Mouse (Mus musculus) stomach, postnatal 0 days (tissue): ENCODE measurements around the gene Kalrn. TPM values are rescaled to one million over a fixed set of nuclear protein-coding genes. Genes with fewer than 3 reads are reported as not detected.

Source experiments
- ATAC-seq: fragments of 200-750 bp; cut with Nextera tagmentation; 2 replicates; pipeline ENCODE4 v1.8.0; 2017; ENCODE audit not compliant: low FRiP score, low TSS enrichment
- DNase-seq: peaks from one replicate; pipeline ENCODE4 v3.0.0-alpha.2; 2016; ENCODE audit warnings: low spot score
- H3K27ac ChIP-seq: fragments of 300-500 bp; sonication (generic); replicated peaks from 2 replicates; pipeline ENCODE4 v1.5.1; 2014; ENCODE audit warnings: mild to moderate bottlenecking, control low read depth
- H3K27me3 ChIP-seq: fragments of 300-500 bp; sonication (generic); 2 replicates; pipeline ENCODE4 v1.6.1; 2014; ENCODE audit warnings: low read length; ENCODE audit not compliant: control insufficient read depth, insufficient read depth
- H3K36me3 ChIP-seq: fragments of 300-500 bp; sonication (generic); 2 replicates; pipeline ENCODE4 v1.6.1; 2014; ENCODE audit warnings: low read length, mixed read lengths; ENCODE audit not compliant: control insufficient read depth, insufficient read depth
- H3K4me1 ChIP-seq: fragments of 300-500 bp; sonication (generic); replicated peaks from 2 replicates; pipeline ENCODE4 v1.6.1; 2014; ENCODE audit warnings: antibody characterized with exemption; ENCODE audit not compliant: control insufficient read depth, insufficient read depth
- H3K4me2 ChIP-seq: fragments of 300-500 bp; sonication (generic); replicated peaks from 2 replicates; pipeline ENCODE4 v1.6.1; 2014; ENCODE audit warnings: low read depth, mild to moderate bottlenecking, control low read depth, moderate library complexity
- H3K4me3 ChIP-seq: fragments of 300-500 bp; sonication (generic); 2 replicates; pipeline ENCODE4 v1.5.1; 2014; ENCODE audit warnings: low read depth, low read length, control low read depth
- H3K9ac ChIP-seq: fragments of 300-500 bp; sonication (generic); 2 replicates; pipeline ENCODE4 v1.6.1; 2014; ENCODE audit warnings: mild to moderate bottlenecking, low read length, control low read depth, mixed read lengths
- H3K9me3 ChIP-seq: fragments of 300-500 bp; sonication (generic); 2 replicates; pipeline ENCODE4 v1.6.1; 2016; ENCODE audit warnings: low read length; ENCODE audit not compliant: control insufficient read depth
- CTCF ChIP-seq: IDR thresholded peaks from 2 replicates; pipeline ENCODE4 v1.5.1; 2016; ENCODE audit warnings: antibody characterized with exemption, low read depth, mild to moderate bottlenecking, moderate library complexity
- EP300 ChIP-seq: optimal IDR thresholded peaks from 2 replicates; pipeline ENCODE3; 2016; ENCODE audit warnings: antibody characterized with exemption
- WGBS: fragments of 180-500 bp; shearing (Covaris S2); extraction: QIAGEN DNeasy Blood & Tissue Kit; methylation state at CpG from one replicate; pipeline ENCODE4 v1.1.7; 2014; 5-methylcytosine and 5-hydroxymethylcytosine counted together
- polyA plus RNA-seq: library from polyadenylated mRNA; unstranded; fragments of >200 nt; fragmentation: Nextera tagmentation; extraction: Ambion mirVana; gene quantifications from 2 replicates; pipeline ENCODE4 v1.2.1, GENCODE M21; 2015

Kalrn gene
- polyA plus RNA-seq, 1 experiment from 2014 or later = 14.4 TPM

- no peaks in the 10 kb centered on the region for H3K27me3 ChIP-seq
- no peak overlapping the region for H3K4me2 ChIP-seq
- H3K4me1 ChIP-seq = no peaks in the 10 kb centered on the region
- no peak overlapping the region for H3K27ac ChIP-seq
- no peak for DNase-seq
- H3K4me3 ChIP-seq = no peak overlapping the region
- H3K9ac ChIP-seq = no peak overlapping the region
- TF ChIP-seq CTCF (no peak), EP300 (no peak)
- no peak for ATAC-seq
- no peaks in the 10 kb centered on the region for H3K9me3 ChIP-seq
- WGBS = 81% methylated on average over 7 of the region's 7 CpGs
- no peaks in the 10 kb centered on the region for H3K36me3 ChIP-seq
Observed at GRCm38 (mm10) chr16:34110840-34111625, 462.3 kb downstream of the Kalrn start.

- 86% methylated on average over 6 of the region's 6 CpGs for WGBS
- Histone ChIP-seq H3K27me3 (no peaks in the 10 kb centered on the region), H3K9me3 (no peaks in the 10 kb centered on the region), H3K4me3 (no peak overlapping the region), H3K9ac (no peak overlapping the region), H3K36me3 (no peaks in the 10 kb centered on the region), H3K4me1 (no peaks in the 10 kb centered on the region), H3K27ac (no peak overlapping the region), H3K4me2 (no peak overlapping the region)
- TF ChIP-seq EP300 (no peak), CTCF (no peak)
- DNase-seq = no peak
- ATAC-seq = no peak
Observed at GRCm38 (mm10) chr16:34104427-34104826, 468.9 kb downstream of the Kalrn start.

DNA sequence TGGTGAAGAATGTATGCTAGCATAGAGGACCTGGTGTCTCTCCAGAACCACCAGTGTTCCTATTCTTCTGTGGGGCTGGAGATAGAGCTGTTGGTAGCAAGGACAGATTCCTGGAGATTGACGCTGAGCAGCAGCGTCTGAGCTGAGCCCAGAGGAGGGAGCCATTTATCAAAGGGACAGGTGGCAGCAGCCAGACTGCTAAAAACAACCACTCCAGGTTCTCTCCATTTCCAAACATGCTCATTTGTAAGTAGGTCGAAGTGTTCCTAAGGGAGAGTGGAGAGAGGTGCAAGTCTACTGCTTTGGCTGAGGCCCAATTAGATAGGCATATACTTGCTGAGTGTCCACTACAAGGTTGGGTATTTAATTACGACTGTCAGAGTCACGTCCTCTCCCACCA is 470.6 kb downstream of the Kalrn start:
- ATAC-seq (no peak), DNase-seq (no peak)
- Histone ChIP-seq H3K27me3 (no peaks in the 10 kb centered on the region), H3K4me3 (no peak overlapping the region), H3K9me3 (no peaks in the 10 kb centered on the region), H3K4me1 (no peaks in the 10 kb centered on the region), H3K9ac (no peak overlapping the region), H3K4me2 (no peak overlapping the region), H3K27ac (no peak overlapping the region), H3K36me3 (no peaks in the 10 kb centered on the region)
- 49% methylated on average over 5 of the region's 5 CpGs for WGBS
- TF ChIP-seq CTCF (no peak), EP300 (no peak)

- Histone ChIP-seq H3K9me3 (no peaks in the 10 kb centered on the region), H3K27me3 (no peaks in the 10 kb centered on the region), H3K4me2 (no peak overlapping the region), H3K4me1 (no peaks in the 10 kb centered on the region), H3K4me3 (no peak overlapping the region), H3K27ac (no peak overlapping the region), H3K9ac (no peak overlapping the region), H3K36me3 (no peaks in the 10 kb centered on the region)
- WGBS = 68% methylated on average over 3 of the region's 3 CpGs
- TF ChIP-seq EP300 (no peak), CTCF (no peak)
- ATAC-seq (no peak), DNase-seq (no peak)
Observed at GRCm38 (mm10) chr16:34099795-34100194, 473.5 kb downstream of the Kalrn start.

GRCm38 (mm10) chr16:34095548-34096141 is 477.7 kb downstream of the Kalrn start:
- under 1% methylated on average over 34 of the region's 34 CpGs for WGBS
- Histone ChIP-seq H3K4me3 (peak overlapping the region; percentile 55), H3K36me3 (no peaks in the 10 kb centered on the region), H3K9me3 (no peaks in the 10 kb centered on the region), H3K4me2 (peak overlapping the region; percentile 82), H3K9ac (peak overlapping the region; percentile 74), H3K27me3 (no peaks in the 10 kb centered on the region), H3K4me1 (no peaks in the 10 kb centered on the region), H3K27ac (peak overlapping the region; percentile 89)
- DNase-seq = peak; percentile 91
- ATAC-seq = peak; percentile 92
- no peak for TF ChIP-seq EP300
- TF ChIP-seq CTCF = no peak

DNA sequence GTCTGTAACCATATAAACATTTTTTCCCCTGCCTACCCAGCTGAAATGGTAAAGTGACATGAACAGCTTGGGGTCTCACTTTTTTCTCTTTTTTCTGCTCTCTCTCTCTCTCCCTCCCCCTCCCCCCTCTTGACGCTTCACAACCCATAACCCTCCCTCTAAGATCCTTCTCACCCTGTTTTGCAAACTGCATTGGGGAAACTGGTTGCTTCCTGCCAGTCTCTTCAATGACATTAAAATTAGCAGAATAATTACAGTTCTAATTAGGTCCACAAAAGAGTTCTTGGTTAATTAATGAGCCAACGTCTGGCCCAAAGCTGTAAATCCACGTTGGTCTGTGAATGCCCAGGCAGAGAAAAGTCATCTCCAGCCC is 478.3 kb downstream of the Kalrn start:
- H3K9me3 ChIP-seq = no peaks in the 10 kb centered on the region
- DNase-seq (no peak), ATAC-seq (no peak)
- TF ChIP-seq EP300 (no peak), CTCF (no peak)
- no peaks in the 10 kb centered on the region for H3K27me3 ChIP-seq
- no peaks in the 10 kb centered on the region for H3K36me3 ChIP-seq
- peak overlapping the region; percentile 82 for H3K4me2 ChIP-seq
- WGBS = 1% methylated on average over 3 of the region's 3 CpGs
- peak overlapping the region; percentile 89 for H3K27ac ChIP-seq
- peak overlapping the region; percentile 55 for H3K4me3 ChIP-seq
- peak overlapping the region; percentile 74 for H3K9ac ChIP-seq
- no peaks in the 10 kb centered on the region for H3K4me1 ChIP-seq
